Mouse (Mus musculus) thymus, postnatal 25 days (tissue): Measurements from ENCODE around the gene Gm10721.
A peak's percentile ranks its signal among the peaks of the same experiment; 100 is the strongest.
"Not testable (repeated sequence)": the region's sequence is repeated elsewhere in the genome, so short reads cannot be mapped to it uniquely, and the experiment has no call there.

Experiments
- DNase-seq: peaks from one replicate; pipeline ENCODE4 v3.0.0; 2022

The Gm10721 gene

DNA sequence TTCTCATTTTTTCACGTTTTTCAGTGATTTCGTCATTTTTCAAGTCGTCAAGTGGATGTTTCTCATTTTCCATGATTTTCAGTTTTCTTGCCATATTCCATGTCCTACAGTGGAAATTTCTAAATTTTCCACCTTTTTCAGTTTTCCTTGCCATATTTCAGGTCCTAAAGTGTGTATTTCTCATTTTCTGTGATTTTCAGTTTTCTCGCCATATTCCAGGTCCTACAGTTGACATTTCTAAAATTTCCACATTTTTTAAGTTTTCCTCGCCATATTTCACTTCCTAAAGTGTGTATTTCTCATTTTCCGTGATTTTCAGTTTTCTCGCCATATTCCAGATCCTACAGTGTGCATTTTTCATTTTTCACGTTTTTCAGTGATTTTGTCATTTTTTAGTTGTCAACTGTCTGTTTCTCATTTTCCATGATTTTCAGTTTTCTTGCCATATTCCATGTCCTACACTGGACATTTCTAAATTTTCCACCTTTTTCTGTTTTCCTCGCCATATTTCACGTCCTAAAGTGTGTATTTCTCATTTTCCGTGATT lies at the start of gene Gm10721:
Gene Gm10721 (plus strand): TSS at position 408 of the 547 bp plus-strand sequence.
- DNase-seq = not testable (repeated sequence)

GRCm38 (mm10) chr9:3000445-3000972 lies 12.4 kb upstream of the Gm10721 start, which contains the start of gene Gm10722:
Gm10722 (plus strand) TSS chr9:3000922.
- DNase-seq = peak; percentile 3

DNA sequence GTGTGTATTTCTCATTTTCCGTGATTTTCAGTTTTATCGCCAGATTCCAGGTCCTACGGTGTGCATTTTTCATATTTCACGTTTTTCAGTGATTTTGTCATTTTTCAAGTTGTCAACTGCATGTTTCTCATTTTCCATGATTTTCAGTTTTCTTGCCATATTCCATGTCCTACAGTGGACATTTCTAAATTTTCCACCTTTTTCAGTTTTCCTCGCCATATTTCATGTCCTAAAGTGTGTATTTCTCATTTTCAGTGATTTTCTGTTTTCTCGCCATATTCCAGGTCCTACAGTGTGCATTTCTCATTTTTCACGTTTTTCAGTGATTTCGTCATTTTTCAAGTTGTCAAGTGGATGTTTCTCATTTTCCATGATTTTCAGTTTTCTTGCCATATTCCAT lies 11.9 kb upstream of the Gm10721 start:
- not testable (repeated sequence) for DNase-seq

DNA sequence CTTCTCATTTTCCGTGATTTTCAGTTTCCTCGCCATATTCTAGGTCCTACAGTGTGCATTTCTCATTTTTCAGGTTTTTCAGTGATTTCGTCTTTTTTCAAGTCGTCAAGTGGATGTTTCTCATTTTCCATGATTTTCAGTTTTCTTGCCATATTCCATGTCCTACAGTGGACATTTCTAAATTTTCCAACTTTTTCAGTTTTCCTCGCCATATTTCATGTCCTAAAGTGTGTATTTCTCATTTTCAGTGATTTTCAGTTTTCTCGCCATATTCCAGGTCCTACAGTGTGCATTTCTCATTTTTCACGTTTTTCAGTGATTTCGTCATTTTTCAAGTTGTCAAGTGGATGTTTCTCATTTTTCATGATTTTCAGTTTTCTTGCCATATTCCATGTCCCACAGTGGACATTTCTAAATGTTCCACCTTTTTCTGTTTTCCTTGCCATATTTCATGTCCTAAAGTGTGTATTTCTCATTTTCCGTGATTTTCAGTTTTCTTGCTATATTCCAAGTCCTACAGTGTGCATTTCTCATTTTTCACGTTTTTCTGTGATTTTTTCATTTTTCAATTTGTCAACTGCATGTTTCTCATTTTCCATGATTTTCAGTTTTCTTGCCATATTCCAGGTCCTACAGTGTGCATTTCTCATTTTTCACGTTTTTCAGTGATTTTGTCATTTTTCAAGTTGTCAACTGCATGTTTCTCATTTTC lies 10.8 kb upstream of the Gm10721 start:
- DNase-seq = peak; percentile 82

DNA sequence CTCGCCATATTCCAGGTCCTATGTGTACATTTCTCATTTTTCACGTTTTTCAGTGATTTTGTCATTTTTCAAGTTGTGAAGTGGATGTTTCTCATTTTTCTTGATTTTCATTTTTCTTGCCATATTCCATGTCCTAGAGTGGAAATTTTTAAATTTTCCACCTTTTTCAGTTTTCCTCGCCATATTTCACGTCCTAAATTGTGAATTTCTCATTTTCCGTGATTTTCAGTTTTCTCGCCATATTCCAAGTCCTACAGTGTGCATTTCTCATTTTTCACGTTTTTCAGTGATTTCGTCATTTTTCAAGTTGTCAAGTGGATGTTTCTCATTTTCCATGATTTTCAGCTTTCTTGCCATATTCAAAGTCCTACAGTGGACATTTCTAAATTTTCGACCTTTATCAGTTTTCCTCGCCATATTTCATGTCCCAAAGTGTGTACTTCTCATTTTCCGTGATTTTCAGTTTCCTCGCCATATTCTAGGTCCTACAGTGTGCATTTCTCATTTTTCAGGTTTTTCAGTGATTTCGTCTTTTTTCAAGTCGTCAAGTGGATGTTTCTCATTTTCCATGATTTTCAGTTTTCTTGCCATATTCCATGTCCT lies 10.0 kb upstream of the Gm10721 start, which contains the start of gene Gm11168:
Gene Gm11168 (plus strand): TSS at position 553 of the 603 bp plus-strand sequence.
- DNase-seq = not testable (repeated sequence)

- DNase-seq = not testable (repeated sequence)
These were observed 6.8 kb upstream of the Gm10721 start for GRCm38 (mm10) chr9:3006179-3006578.

- peak; percentile 78 for DNase-seq
These were observed 6.3 kb upstream of the Gm10721 start for GRCm38 (mm10) chr9:3006636-3007035.

DNA sequence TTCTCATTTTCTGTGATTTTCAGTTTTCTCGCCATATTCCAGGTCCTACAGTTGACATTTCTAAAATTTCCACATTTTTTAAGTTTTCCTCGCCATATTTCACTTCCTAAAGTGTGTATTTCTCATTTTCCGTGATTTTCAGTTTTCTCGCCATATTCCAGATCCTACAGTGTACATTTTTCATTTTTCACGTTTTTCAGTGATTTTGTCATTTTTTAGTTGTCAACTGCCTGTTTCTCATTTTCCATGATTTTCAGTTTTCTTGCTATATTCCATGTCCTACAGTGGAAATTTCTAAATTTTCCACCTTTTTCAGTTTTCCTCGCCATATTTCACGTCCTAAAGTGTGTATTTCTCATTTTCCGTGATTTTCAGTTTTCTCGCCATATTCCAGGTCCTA lies 5.7 kb upstream of the Gm10721 start:
- not testable (repeated sequence) for DNase-seq

- DNase-seq = not testable (repeated sequence)
These were observed 3.6 kb upstream of the Gm10721 start for GRCm38 (mm10) chr9:3009331-3009730.

DNA sequence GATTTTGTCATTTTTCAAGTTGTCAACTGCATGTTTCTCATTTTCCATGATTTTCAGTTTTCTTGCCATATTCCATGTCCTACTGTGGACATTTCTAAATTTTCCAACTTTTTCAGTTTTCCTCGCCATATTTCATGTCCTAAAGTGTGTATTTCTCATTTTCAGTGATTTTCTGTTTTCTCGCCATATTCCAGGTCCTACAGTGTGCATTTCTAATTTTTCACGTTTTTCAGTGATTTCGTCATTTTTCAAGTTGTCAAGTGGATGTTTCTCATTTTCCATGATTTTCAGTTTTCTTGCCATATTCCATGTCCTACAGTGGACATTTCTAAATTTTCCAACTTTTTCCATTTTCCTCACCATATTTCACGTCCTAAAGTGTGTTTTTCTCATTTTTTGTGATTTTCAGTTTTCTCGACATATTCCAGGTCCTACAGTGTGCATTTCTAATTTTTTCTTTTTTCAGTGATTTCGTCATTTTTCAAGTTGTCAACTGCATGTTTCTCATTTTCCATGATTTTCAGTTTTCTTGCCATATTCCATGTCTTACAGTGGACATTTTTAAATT lies 802 bp upstream of the Gm10721 start:
- not testable (repeated sequence) for DNase-seq

- DNase-seq = not testable (repeated sequence)
These were observed 2.4 kb downstream of the Gm10721 start, which contains the start of gene Gm10720 for GRCm38 (mm10) chr9:3015354-3015753. Gm10720 (plus strand) TSS chr9:3015654.

- DNase-seq = not testable (repeated sequence)
These were observed 3.0 kb downstream of the Gm10721 start for GRCm38 (mm10) chr9:3015896-3016295.

GRCm38 (mm10) chr9:3017108-3017507 lies 4.2 kb downstream of the Gm10721 start, which contains the start of gene Gm10719:
Gm10719 (plus strand) TSS chr9:3017408.
- DNase-seq = not testable (repeated sequence)

- peak; percentile 11 for DNase-seq
These were observed 6.0 kb downstream of the Gm10721 start for GRCm38 (mm10) chr9:3018944-3019343.

- peak; percentile 26 for DNase-seq
These were observed 7.1 kb downstream of the Gm10721 start for GRCm38 (mm10) chr9:3019835-3020727.

DNA sequence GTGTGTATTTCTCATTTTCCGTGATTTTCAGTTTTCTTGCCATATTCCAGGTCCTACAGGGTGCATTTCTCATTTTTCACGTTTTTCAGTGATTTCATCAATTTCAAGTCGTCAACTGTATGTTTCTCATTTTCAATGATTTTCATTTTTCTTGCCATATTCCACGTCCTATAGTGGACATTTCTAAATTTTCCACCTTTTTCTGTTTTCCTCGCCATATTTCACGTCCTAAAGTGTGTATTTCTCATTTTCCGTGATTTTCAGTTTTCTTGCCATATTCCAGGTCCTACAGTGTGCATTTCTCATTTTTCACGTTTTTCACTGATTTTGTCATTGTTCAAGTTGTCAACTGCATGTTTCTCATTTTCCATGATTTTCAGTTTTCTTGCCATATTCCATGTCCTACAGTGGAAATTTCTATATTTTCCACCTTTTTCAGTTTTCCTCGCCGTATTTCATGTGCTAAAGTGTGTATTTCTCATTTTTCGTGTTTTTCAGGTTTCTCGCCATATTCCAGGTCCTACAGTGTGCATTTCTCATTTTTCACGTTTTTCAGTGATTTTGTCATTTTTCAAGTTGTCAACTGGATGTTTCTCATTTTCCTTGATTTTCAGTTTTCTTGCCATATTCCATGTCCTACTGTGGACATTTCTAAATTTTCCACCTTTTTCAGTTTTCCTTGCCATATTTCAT lies 9.5 kb downstream of the Gm10721 start:
- peak; percentile 46 for DNase-seq

- not testable (repeated sequence) for DNase-seq
These were observed 10.5 kb downstream of the Gm10721 start, which contains the start of gene Gm10718 for GRCm38 (mm10) chr9:3023312-3023984. Gm10718 (plus strand) TSS chr9:3023547.

GRCm38 (mm10) chr9:3023985-3024648 lies 11.2 kb downstream of the Gm10721 start:
- DNase-seq = peak; percentile 69

DNA sequence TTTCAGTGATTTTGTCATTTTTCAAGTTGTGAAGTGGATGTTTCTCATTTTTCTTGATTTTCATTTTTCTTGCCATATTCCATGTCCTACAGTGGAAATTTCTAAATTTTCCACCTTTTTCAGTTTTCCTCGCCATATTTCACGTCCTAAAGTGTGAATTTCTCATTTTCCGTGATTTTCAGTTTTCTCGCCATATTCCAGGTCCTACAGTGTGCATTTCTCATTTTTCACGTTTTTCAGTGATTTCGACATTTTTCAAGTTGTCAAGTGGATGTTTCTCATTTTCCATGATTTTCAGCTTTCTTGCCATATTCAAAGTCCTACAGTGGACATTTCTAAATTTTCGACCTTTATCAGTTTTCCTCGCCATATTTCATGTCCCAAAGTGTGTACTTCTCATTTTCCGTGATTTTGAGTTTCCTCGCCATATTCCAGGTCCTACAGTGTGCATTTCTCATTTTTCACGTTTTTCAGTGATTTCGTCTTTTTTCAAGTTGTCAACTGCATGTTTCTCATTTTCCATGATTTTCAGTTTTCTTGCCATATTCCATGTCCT lies 12.1 kb downstream of the Gm10721 start, which contains the start of gene Gm10717:
Gene Gm10717 (plus strand): TSS at position 506 of the 556 bp plus-strand sequence.
- peak; percentile 14 for DNase-seq

DNA sequence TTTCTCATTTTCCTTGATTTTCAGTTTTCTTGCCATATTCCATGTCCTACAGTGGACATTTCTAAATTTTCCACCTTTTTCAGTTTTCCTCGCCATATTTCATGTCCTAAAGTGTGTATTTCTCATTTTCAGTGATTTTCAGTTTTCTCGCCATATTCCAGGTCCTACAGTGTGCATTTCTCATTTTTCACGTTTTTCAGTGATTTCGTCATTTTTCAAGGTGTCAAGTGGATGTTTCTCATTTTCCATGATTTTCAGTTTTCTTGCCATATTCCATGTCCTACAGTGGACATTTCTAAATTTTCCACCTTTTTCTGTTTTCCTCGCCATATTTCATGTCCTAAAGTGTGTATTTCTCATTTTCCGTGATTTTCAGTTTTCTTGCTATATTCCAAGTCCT lies 12.7 kb downstream of the Gm10721 start:
- peak; percentile 64 for DNase-seq
